ENCODE assay signal across 8 mouse cellular contexts in genomic region chr2:154569071-154569748, GRCm38 (mm10). TPM values are rescaled to one million over a fixed set of nuclear protein-coding genes. Genes with fewer than 3 reads are reported as not detected.
DNase-seq lines count a peak whose midpoint lies in the region; ATAC-seq and TF ChIP-seq lines count a peak whose summit lies in the region.

No protein-coding gene starts in this region.

- no peak for TF ChIP-seq CTCF in lung, embryonic 14.5 days (IDR thresholded peaks at IDR 0.05; ENCODE audit: low read depth)

- peak overlapping the region; percentile 55 for H3K4me2 ChIP-seq in kidney, embryonic 14.5 days (replicated peaks; ENCODE audit: low read depth, low read length)
- peak overlapping the region; percentile 84 for H3K4me2 ChIP-seq in lung, embryonic 14.5 days
- peak overlapping the region; percentile 99 for H3K4me2 ChIP-seq in neural tube, embryonic 15.5 days

- under 1% methylated on average over 47 of the region's 70 CpGs for WGBS in kidney, embryonic 14.5 days
- WGBS in lung, embryonic 14.5 days = under 1% methylated on average over 69 of the region's 70 CpGs
- under 1% methylated on average over 60 of the region's 70 CpGs for WGBS in neural tube, embryonic 15.5 days

- H3K9me3 ChIP-seq in kidney, embryonic 14.5 days (ENCODE audit: control insufficient read depth, low read length) = no peaks in the 10 kb centered on the region
- H3K9me3 ChIP-seq in lung, embryonic 14.5 days (ENCODE audit: low read depth, low read length) = no peaks in the 10 kb centered on the region
- no peaks in the 10 kb centered on the region for H3K9me3 ChIP-seq in neural tube, embryonic 15.5 days (replicated peaks)

- peak; percentile 42 for ATAC-seq in granulocyte monocyte progenitor cell, adult 5-6 weeks (replicated peaks; ENCODE audit: poor library complexity, severe bottlenecking)
- ATAC-seq in kidney, embryonic 14.5 days (ENCODE audit: low FRiP score, low TSS enrichment) = peak; percentile 82
- peak; percentile 83 for ATAC-seq in lung, embryonic 14.5 days (ENCODE audit: insufficient read depth)
- ATAC-seq in neural tube, embryonic 15.5 days (ENCODE audit: low FRiP score) = peak; percentile 59

- H3K36me3 ChIP-seq in kidney, embryonic 14.5 days (ENCODE audit: control insufficient read depth, insufficient read depth, low read length) = peaks cover 3% of the 10 kb centered on the region; the same call in 1 of the 2 replicates
- H3K36me3 ChIP-seq in lung, embryonic 14.5 days (ENCODE audit: insufficient read depth) = peaks cover 6% of the 10 kb centered on the region
- H3K36me3 ChIP-seq in neural tube, embryonic 15.5 days = no peaks in the 10 kb centered on the region

- peak overlapping the region; percentile 77 for H3K27ac ChIP-seq in kidney, embryonic 14.5 days (ENCODE audit: low read depth, low read length)
- peak overlapping the region; percentile 94 for H3K27ac ChIP-seq in lung, embryonic 14.5 days (ENCODE audit: low read depth)
- H3K27ac ChIP-seq in neural tube, embryonic 15.5 days (replicated peaks) = peak overlapping the region; percentile 46; the same call in 1 of the 2 replicates

- H3K4me3 ChIP-seq in kidney, embryonic 14.5 days (ENCODE audit: low read length) = peak overlapping the region; percentile 76
- H3K4me3 ChIP-seq in lung, embryonic 14.5 days (ENCODE audit: low read depth, low read length) = peak overlapping the region; percentile 87
- H3K4me3 ChIP-seq in neural tube, embryonic 15.5 days (replicated peaks) = peak overlapping the region; percentile 74

- H3K27me3 ChIP-seq in kidney, embryonic 14.5 days (ENCODE audit: control insufficient read depth, insufficient read depth, low read length) = no peaks in the 10 kb centered on the region
- H3K27me3 ChIP-seq in lung, embryonic 14.5 days (ENCODE audit: insufficient read depth, low read length) = no peaks in the 10 kb centered on the region
- H3K27me3 ChIP-seq in neural tube, embryonic 15.5 days (replicated peaks) = no peaks in the 10 kb centered on the region

- peaks cover 40% of the 10 kb centered on the region for H3K4me1 ChIP-seq in kidney, embryonic 14.5 days (ENCODE audit: control insufficient read depth, insufficient read depth, low read length)
- peaks cover 22% of the 10 kb centered on the region for H3K4me1 ChIP-seq in lung, embryonic 14.5 days (ENCODE audit: insufficient read depth)
- peaks cover 26% of the 10 kb centered on the region for H3K4me1 ChIP-seq in neural tube, embryonic 15.5 days

- H3K9ac ChIP-seq in kidney, embryonic 14.5 days (ENCODE audit: low read depth, low read length) = peak overlapping the region; percentile 88
- H3K9ac ChIP-seq in lung, embryonic 14.5 days = peak overlapping the region; percentile 82
- peak overlapping the region; percentile 50 for H3K9ac ChIP-seq in neural tube, embryonic 15.5 days (replicated peaks)

- DNase-seq in ovary, postnatal 36 days (ENCODE audit: low spot score) = peak; percentile 73
- no peak for DNase-seq in ovary, adult 18-20 months (ENCODE audit: low spot score)
- DNase-seq in c-Kit-positive CD71-positive TER-119-positive erythroid progenitor cells, embryonic 14.5 days (ENCODE audit: low spot score) = peak; percentile 73
- DNase-seq in lung, embryonic 14.5 days = peak; percentile 83
- peak; percentile 71 for DNase-seq in thymus, postnatal 25 days

RNA-seq across cellular contexts. Expression of gene E2f1, which starts 0.5 kb away (rescaled TPM):
- 32.0 and 45.2 TPM in 2 replicates for total RNA-seq in granulocyte monocyte progenitor cell, adult 5-6 weeks (2014; fragmentation: Nextera tagmentation)
- 7.5 and 9.9 TPM in 2 replicates for total RNA-seq in granulocyte monocyte progenitor cell, adult 5-6 weeks (2017)
- polyA plus RNA-seq in kidney, embryonic 14.5 days (2014; fragmentation: Nextera tagmentation; extraction: Ambion mirVana) = 10.0 and 11.3 TPM in 2 replicates
- polyA plus RNA-seq in lung, embryonic 14.5 days (2014; fragmentation: Nextera tagmentation; extraction: Ambion mirVana) = 12.4 and 13.6 TPM in 2 replicates
- 3.4 and 7.4 TPM in 2 replicates for polyA plus RNA-seq in neural tube, embryonic 15.5 days (2015; fragmentation: Nextera tagmentation; extraction: Ambion mirVana)

RNA-seq across cellular contexts. Expression of gene Necab3, which starts 10.5 kb away (rescaled TPM):
- total RNA-seq in granulocyte monocyte progenitor cell, adult 5-6 weeks (2014; fragmentation: Nextera tagmentation) = 1.8 and 7.0 TPM in 2 replicates
- 2.4 TPM in 1 of 2 replicates, not detected in the other for total RNA-seq in granulocyte monocyte progenitor cell, adult 5-6 weeks (2017)
- polyA plus RNA-seq in kidney, embryonic 14.5 days (2014; fragmentation: Nextera tagmentation; extraction: Ambion mirVana) = 2.4 and 2.5 TPM in 2 replicates
- polyA plus RNA-seq in lung, embryonic 14.5 days (2014; fragmentation: Nextera tagmentation; extraction: Ambion mirVana) = 2.6 and 3.2 TPM in 2 replicates
- 16.0 and 19.6 TPM in 2 replicates for polyA plus RNA-seq in neural tube, embryonic 15.5 days (2015; fragmentation: Nextera tagmentation; extraction: Ambion mirVana)

RNA-seq across cellular contexts. Expression of gene Actl10, which starts 17.6 kb away (rescaled TPM):
- total RNA-seq in granulocyte monocyte progenitor cell, adult 5-6 weeks (2014; fragmentation: Nextera tagmentation) = not detected in 2 replicates
- total RNA-seq in granulocyte monocyte progenitor cell, adult 5-6 weeks (2017) = not detected in 2 replicates
- not detected in 2 replicates for polyA plus RNA-seq in kidney, embryonic 14.5 days (2014; fragmentation: Nextera tagmentation; extraction: Ambion mirVana)
- 0.36 and 0.37 TPM in 2 replicates for polyA plus RNA-seq in lung, embryonic 14.5 days (2014; fragmentation: Nextera tagmentation; extraction: Ambion mirVana)
- polyA plus RNA-seq in neural tube, embryonic 15.5 days (2015; fragmentation: Nextera tagmentation; extraction: Ambion mirVana) = 0.31 and 0.63 TPM in 2 replicates

RNA-seq across cellular contexts. Expression of gene 1700003F12Rik, which starts 22.3 kb away (rescaled TPM):
- not detected in 2 replicates for total RNA-seq in granulocyte monocyte progenitor cell, adult 5-6 weeks (2014; fragmentation: Nextera tagmentation)
- total RNA-seq in granulocyte monocyte progenitor cell, adult 5-6 weeks (2017) = not detected in 2 replicates
- polyA plus RNA-seq in kidney, embryonic 14.5 days (2014; fragmentation: Nextera tagmentation; extraction: Ambion mirVana) = 0.54 and 0.89 TPM in 2 replicates
- 1.2 and 1.4 TPM in 2 replicates for polyA plus RNA-seq in lung, embryonic 14.5 days (2014; fragmentation: Nextera tagmentation; extraction: Ambion mirVana)
- 1.3 and 1.9 TPM in 2 replicates for polyA plus RNA-seq in neural tube, embryonic 15.5 days (2015; fragmentation: Nextera tagmentation; extraction: Ambion mirVana)

RNA-seq across cellular contexts. Expression of gene Pxmp4, which starts 34.3 kb away (rescaled TPM):
- 8.4 and 15.5 TPM in 2 replicates for total RNA-seq in granulocyte monocyte progenitor cell, adult 5-6 weeks (2014; fragmentation: Nextera tagmentation)
- 11.5 and 15.2 TPM in 2 replicates for total RNA-seq in granulocyte monocyte progenitor cell, adult 5-6 weeks (2017)
- 20.4 and 25.9 TPM in 2 replicates for polyA plus RNA-seq in kidney, embryonic 14.5 days (2014; fragmentation: Nextera tagmentation; extraction: Ambion mirVana)
- polyA plus RNA-seq in lung, embryonic 14.5 days (2014; fragmentation: Nextera tagmentation; extraction: Ambion mirVana) = 24.1 and 25.9 TPM in 2 replicates
- 18.1 and 22.9 TPM in 2 replicates for polyA plus RNA-seq in neural tube, embryonic 15.5 days (2015; fragmentation: Nextera tagmentation; extraction: Ambion mirVana)
